ENCODE assay signal across 8 mouse cellular contexts in genomic region chr13:94451229-94451628, GRCm38 (mm10).
A peak's percentile ranks its signal among the peaks of the same experiment; 100 is the strongest.
DNase-seq lines count a peak whose midpoint lies in the region; ATAC-seq lines count a peak whose summit lies in the region.

No protein-coding gene starts in this region.

- WGBS in midbrain, embryonic 11.5 days, result 52% methylated on average over 6 of the region's 6 CpGs

- H3K9me3 ChIP-seq in midbrain, embryonic 11.5 days (ENCODE audit: control insufficient read depth, low read length), result no peaks in the 10 kb centered on the region

- no peak overlapping the region for H3K9ac ChIP-seq in midbrain, embryonic 11.5 days (ENCODE audit: low read length)

- H3K4me3 ChIP-seq in midbrain, embryonic 11.5 days (ENCODE audit: low read depth, low read length), result no peak overlapping the region

- H3K27me3 ChIP-seq in midbrain, embryonic 11.5 days (ENCODE audit: control insufficient read depth, insufficient read depth, low read length), result no peaks in the 10 kb centered on the region

- ATAC-seq in midbrain, embryonic 11.5 days (ENCODE audit: low FRiP score), result no peak

- peak; percentile 23 for DNase-seq in adrenal gland, postnatal 25 days
- no peak for DNase-seq in adrenal gland, adult 8-10 months
- DNase-seq in 3T3-L1 (ENCODE audit: low read depth, low spot score), result peak; percentile 28
- peak; percentile 27 for DNase-seq in c-Kit-positive CD71-positive TER-119-negative erythroid progenitor cells, embryonic 14.5 days (ENCODE audit: low read depth)
- peak; percentile 34 to 35 for DNase-seq in frontal cortex, postnatal 36 days (ENCODE audit: low spot score in 2 of 2)
- peak; percentile 51 to 60 for DNase-seq in layer of hippocampus, postnatal 14 days (ENCODE audit: low spot score in 2 of 2)
- peak; percentile 89 for DNase-seq in midbrain, embryonic 11.5 days (ENCODE audit: low spot score, missing footprints)
- peak; percentile 31 for DNase-seq in telencephalon, adult 2 months (ENCODE audit: low read depth, low spot score)

- no peaks in the 10 kb centered on the region for H3K4me1 ChIP-seq in midbrain, embryonic 11.5 days (ENCODE audit: control insufficient read depth, insufficient read depth, low read length)

- no peak overlapping the region for H3K4me2 ChIP-seq in midbrain, embryonic 11.5 days

- H3K27ac ChIP-seq in midbrain, embryonic 11.5 days (ENCODE audit: low read depth, low read length), result no peak overlapping the region

- no peaks in the 10 kb centered on the region; the same call in 1 of the 2 replicates for H3K36me3 ChIP-seq in midbrain, embryonic 11.5 days (ENCODE audit: control insufficient read depth, insufficient read depth, low read length)
